Mouse (Mus musculus) midbrain, postnatal 0 days (tissue): Measurements from ENCODE around the gene Zfhx3. TPM values are rescaled to one million over a fixed set of nuclear protein-coding genes. Genes with fewer than 3 reads are reported as not detected.
A peak's percentile ranks its signal among the peaks of the same experiment; 100 is the strongest.

Source experiments
- ATAC-seq: fragments of 200-750 bp; cut with Nextera tagmentation; 2 replicates; pipeline ENCODE4 v1.8.0; 2017; ENCODE audit warnings: moderate number of reproducible peaks, mild to moderate bottlenecking, moderate TSS enrichment, moderate library complexity; ENCODE audit not compliant: low FRiP score
- DNase-seq: peaks from one replicate; pipeline ENCODE4 v3.0.0-alpha.2; 2015; ENCODE audit warnings: low spot score
- H3K27ac ChIP-seq: fragments of 300-500 bp; sonication (generic); 2 replicates; pipeline ENCODE4 v1.5.1; 2014; ENCODE audit warnings: low read depth, mild to moderate bottlenecking, low read length, mixed read lengths
- H3K27me3 ChIP-seq: fragments of 300-500 bp; sonication (generic); 2 replicates; pipeline ENCODE4 v1.6.1; 2014; ENCODE audit warnings: low read length, control low read depth, mixed read lengths; ENCODE audit not compliant: insufficient read depth
- H3K36me3 ChIP-seq: fragments of 300-500 bp; sonication (generic); 2 replicates; pipeline ENCODE4 v1.6.1; 2014; ENCODE audit warnings: low read length, control low read depth, mixed read lengths; ENCODE audit not compliant: insufficient read depth
- H3K4me1 ChIP-seq: fragments of 300-500 bp; sonication (generic); 2 replicates; pipeline ENCODE4 v1.6.1; 2014; ENCODE audit warnings: mild to moderate bottlenecking, control low read depth, antibody characterized with exemption, low read length, mixed read lengths; ENCODE audit not compliant: insufficient read depth
- H3K4me2 ChIP-seq: fragments of 300-500 bp; sonication (generic); 2 replicates; pipeline ENCODE4 v1.6.1; 2014; ENCODE audit warnings: low read depth, mild to moderate bottlenecking, low read length, mixed read lengths; ENCODE audit not compliant: poor library complexity, severe bottlenecking
- H3K4me3 ChIP-seq: fragments of 300-500 bp; sonication (generic); 2 replicates; pipeline ENCODE4 v1.5.1; 2014; ENCODE audit warnings: low read depth, mild to moderate bottlenecking, low read length, moderate library complexity
- H3K9ac ChIP-seq: fragments of 300-500 bp; sonication (generic); replicated peaks from 2 replicates; pipeline ENCODE4 v1.6.1; 2014; ENCODE audit warnings: mild to moderate bottlenecking, low read length, moderate library complexity, mixed read lengths; ENCODE audit not compliant: poor library complexity, severe bottlenecking
- H3K9me3 ChIP-seq: fragments of 300-500 bp; sonication (generic); 2 replicates; pipeline ENCODE4 v1.6.1; 2016; ENCODE audit warnings: low read length, control low read depth
- CTCF ChIP-seq: IDR thresholded peaks from 2 replicates; pipeline ENCODE4 v1.5.1; 2016; ENCODE audit warnings: antibody characterized with exemption, mild to moderate bottlenecking
- WGBS: fragments of 180-500 bp; shearing (Covaris S2); extraction: QIAGEN DNeasy Blood & Tissue Kit; methylation state at CpG from one replicate; pipeline ENCODE4 v1.1.7; 2014; 5-methylcytosine and 5-hydroxymethylcytosine counted together
- polyA plus RNA-seq: library from polyadenylated mRNA; unstranded; fragments of >200 nt; fragmentation: Nextera tagmentation; extraction: Ambion mirVana; gene quantifications from 2 replicates; pipeline ENCODE4 v1.2.1, GENCODE M21; 2015
- total RNA-seq: library from RNA; depleted of rRNA; stranded (reverse); fragments of >200 nt; gene quantifications from 2 replicates; pipeline ENCODE4 v1.2.3, GENCODE M21; 2014

Gene Zfhx3
- total and polyA plus RNA-seq, 2 experiments from 2014 or later: 33.1 to 44.5 TPM

GRCm38 (mm10) chr8:108522050-108522449, 579.6 kb downstream of the Zfhx3 start:
- no peak overlapping the region for H3K9ac ChIP-seq
- no peak for ATAC-seq
- H3K4me3 ChIP-seq: no peak overlapping the region
- no peak overlapping the region for H3K27ac ChIP-seq
- H3K9me3 ChIP-seq: no peaks in the 10 kb centered on the region
- no peak overlapping the region for H3K4me2 ChIP-seq
- DNase-seq: no peak
- WGBS: 87% methylated on average over 4 of the region's 4 CpGs
- no peaks in the 10 kb centered on the region for H3K4me1 ChIP-seq
- H3K36me3 ChIP-seq: no peaks in the 10 kb centered on the region
- H3K27me3 ChIP-seq: no peaks in the 10 kb centered on the region
- no peak for TF ChIP-seq CTCF

GRCm38 (mm10) chr8:108529421-108529820, 587.0 kb downstream of the Zfhx3 start:
- DNase-seq (no peak), ATAC-seq (no peak)
- WGBS: 86% methylated on average over 7 of the region's 7 CpGs
- Histone ChIP-seq H3K27ac (no peak overlapping the region), H3K27me3 (no peaks in the 10 kb centered on the region), H3K9ac (no peak overlapping the region), H3K4me1 (no peaks in the 10 kb centered on the region), H3K36me3 (no peaks in the 10 kb centered on the region), H3K9me3 (no peaks in the 10 kb centered on the region), H3K4me3 (no peak overlapping the region), H3K4me2 (no peak overlapping the region)
- TF ChIP-seq CTCF: no peak

GRCm38 (mm10) chr8:108535121-108535876, 592.9 kb downstream of the Zfhx3 start:
- Histone ChIP-seq H3K9me3 (no peaks in the 10 kb centered on the region), H3K27ac (peak overlapping the region; percentile 58), H3K4me1 (0 out of 2 replicates have a peak, but pooled peaks cover 3% of the 10 kb centered on the region), H3K4me3 (peak overlapping the region; percentile 39), H3K9ac (peak overlapping the region; percentile 39), H3K27me3 (no peaks in the 10 kb centered on the region), H3K36me3 (no peaks in the 10 kb centered on the region), H3K4me2 (peak overlapping the region; percentile 59)
- 35% methylated on average over 16 of the region's 16 CpGs for WGBS
- TF ChIP-seq CTCF: no peak; the same call in 1 of the 2 replicates
- DNase-seq (peak; percentile 37), ATAC-seq (peak; percentile 56)

GRCm38 (mm10) chr8:108536186-108536585, 593.7 kb downstream of the Zfhx3 start:
- H3K4me2 ChIP-seq: peak overlapping the region; percentile 59
- TF ChIP-seq CTCF: no peak
- peak overlapping the region; percentile 40 for H3K9ac ChIP-seq
- ATAC-seq: no peak
- H3K27ac ChIP-seq: peak overlapping the region; percentile 81
- H3K9me3 ChIP-seq: no peaks in the 10 kb centered on the region
- peak; percentile 35 for DNase-seq
- no peaks in the 10 kb centered on the region for H3K36me3 ChIP-seq
- 51% methylated on average over 7 of the region's 7 CpGs for WGBS
- no peaks in the 10 kb centered on the region for H3K27me3 ChIP-seq
- H3K4me1 ChIP-seq: 0 out of 2 replicates have a peak, but pooled peaks cover 3% of the 10 kb centered on the region
- H3K4me3 ChIP-seq: peak overlapping the region; percentile 39

GRCm38 (mm10) chr8:108536911-108537351, 594.5 kb downstream of the Zfhx3 start:
- WGBS: 31% methylated on average over 15 of the region's 15 CpGs
- peak overlapping the region; percentile 39 for H3K4me3 ChIP-seq
- H3K9me3 ChIP-seq: no peaks in the 10 kb centered on the region
- H3K4me1 ChIP-seq: 0 out of 2 replicates have a peak, but pooled peaks cover 3% of the 10 kb centered on the region
- H3K27me3 ChIP-seq: no peaks in the 10 kb centered on the region
- peak overlapping the region; percentile 81 for H3K27ac ChIP-seq
- ATAC-seq (no peak), DNase-seq (peak; percentile 59)
- peak overlapping the region; percentile 59 for H3K4me2 ChIP-seq
- TF ChIP-seq CTCF: no peak
- H3K9ac ChIP-seq: peak overlapping the region; percentile 40
- H3K36me3 ChIP-seq: no peaks in the 10 kb centered on the region
